Mouse (Mus musculus): Measurements from ENCODE around the gene Ssc5d. TPM values are rescaled to one million over a fixed set of nuclear protein-coding genes. Genes with fewer than 3 reads are reported as not detected.
A peak's percentile ranks its signal among the peaks of the same experiment; 100 is the strongest.

Gene Ssc5d
- total RNA-seq, 2 experiments from 2014 or later: 28.5 to 33.4 TPM

DNA sequence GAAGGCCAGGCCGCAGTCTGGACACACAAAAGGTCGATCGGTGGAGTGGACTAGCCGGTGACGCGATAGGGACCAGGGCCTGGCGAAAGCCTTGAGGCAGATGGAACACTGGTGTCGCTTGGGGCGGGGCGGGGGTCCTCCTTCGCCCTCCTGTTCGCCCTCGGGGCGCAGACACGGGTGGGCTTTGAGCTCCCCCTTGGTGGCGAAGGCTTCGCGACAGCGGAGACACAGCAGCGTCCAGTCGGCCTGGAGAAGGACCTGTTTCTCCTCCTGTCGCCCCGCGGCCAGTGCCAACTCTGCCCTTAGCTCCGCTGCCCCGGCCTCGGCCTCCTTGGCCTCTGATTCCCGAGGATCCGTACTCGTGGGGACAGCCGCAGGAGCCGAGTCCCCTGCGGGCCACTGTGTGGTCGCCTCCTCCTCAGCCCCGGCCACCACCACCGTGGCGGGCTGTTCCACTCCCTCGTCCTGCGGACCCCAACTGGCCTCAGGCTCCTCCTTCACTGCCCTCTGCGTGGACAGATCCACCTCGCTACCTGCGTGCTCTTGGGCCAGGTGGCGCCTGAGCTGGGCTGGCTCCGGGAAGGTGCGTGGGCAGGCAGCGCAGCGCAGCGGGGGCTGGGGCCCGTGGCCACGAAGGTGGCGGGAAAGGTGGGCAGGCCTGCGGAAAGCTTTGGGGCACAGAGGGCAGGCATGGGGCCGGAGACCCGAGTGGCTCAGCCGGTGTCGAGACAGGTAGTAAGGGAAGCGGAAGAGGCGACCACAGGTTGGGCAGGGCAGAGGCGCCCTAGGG, 68.6 kb downstream of the Ssc5d start:
- DNase-seq: peak; percentile 9
- intact Hi-C loops (cut with DNase I; ENCODE audit: low total_unique reads): no loop called here

Other genes with a start within 250 kb of the Ssc5d start
- 10 to 100 TPM; 19.7 to 20.3 TPM for gene Hspbp1, start 240.7 kb upstream of the Ssc5d start, total RNA-seq (2021)
- 1 to 10 TPM; 1.8 to 2.3 TPM for gene Brsk1, start 235.2 kb upstream of the Ssc5d start, total RNA-seq (2021)
- gene Tmem150b, start 200.5 kb upstream of the Ssc5d start, total RNA-seq (2021): under 1 TPM in 1 of 2 experiments, not detected in 1; 0.12 TPM
- 10 to 100 TPM; 18.9 to 19.9 TPM for gene Kmt5c, start 185.7 kb upstream of the Ssc5d start, total RNA-seq (2021)
- 1 to 10 TPM; 2.6 to 2.9 TPM for gene Cox6b2, start 172.7 kb upstream of the Ssc5d start, total RNA-seq (2021)
- not detected for gene Fam71e2, start 154.5 kb upstream of the Ssc5d start, total RNA-seq (2021)
- under 1 TPM in 1 of 2 experiments, not detected in 1; 0.13 TPM for gene Il11, start 142.9 kb upstream of the Ssc5d start, total RNA-seq (2021)
- gene Tmem190, start 142.8 kb upstream of the Ssc5d start, total RNA-seq (2021): not detected
- 1 to 10 TPM; 2.5 to 4.1 TPM for gene Tmem238, start 136.1 kb upstream of the Ssc5d start, total RNA-seq (2021)
- gene Rpl28, start 132.9 kb upstream of the Ssc5d start, total RNA-seq (2021): 100 to 1,000 TPM; 613 to 657 TPM
- 10 to 100 TPM; 79.5 to 80.4 TPM for gene Ube2s, start 113.2 kb upstream of the Ssc5d start, total RNA-seq (2021)
- not detected for gene Shisa7, start 81.1 kb upstream of the Ssc5d start, total RNA-seq (2021)
- gene Isoc2b, start 55.5 kb upstream of the Ssc5d start, total RNA-seq (2021): 1 to 10 TPM; 2.4 TPM
- 10 to 100 TPM; 15.8 to 16.7 TPM for gene Isoc2a, start 48.6 kb upstream of the Ssc5d start, total RNA-seq (2021)
- gene Gm36210, start 19.3 kb upstream of the Ssc5d start, total RNA-seq (2021): not detected
- gene Zfp628, start 10.6 kb upstream of the Ssc5d start, total RNA-seq (2021): 1 to 10 TPM; 7.9 to 8.4 TPM
- 1 to 10 TPM; 2.4 to 3.3 TPM for gene Nat14, start 3.8 kb upstream of the Ssc5d start, total RNA-seq (2021)
- 10 to 100 TPM; 39.9 to 51.4 TPM for gene Sbk2, start 38.6 kb downstream of the Ssc5d start, total RNA-seq (2021)
- 1 to 10 TPM in 1 of 2 experiments, under 1 TPM in 1; 0.33 to 1.0 TPM for gene Sbk3, start 45.4 kb downstream of the Ssc5d start, total RNA-seq (2021)
- gene Zfp579, start 70.4 kb downstream of the Ssc5d start, total RNA-seq (2021): 10 to 100 TPM in 1 of 2 experiments, 1 to 10 TPM in 1; 9.0 to 10.5 TPM
- 1 to 10 TPM; 5.8 to 6.0 TPM for gene Zfp524, start 88.6 kb downstream of the Ssc5d start, total RNA-seq (2021)
- gene Fiz1, start 88.9 kb downstream of the Ssc5d start, total RNA-seq (2021): 10 to 100 TPM; 16.3 to 16.5 TPM
- gene Gm44973, start 89.7 kb downstream of the Ssc5d start, total RNA-seq (2021): not detected
- gene Zfp865, start 94.6 kb downstream of the Ssc5d start, total RNA-seq (2021): 10 to 100 TPM; 12.6 to 13.4 TPM
- under 1 TPM; 0.31 to 0.33 TPM for gene Ccdc106, start 94.8 kb downstream of the Ssc5d start, total RNA-seq (2021)
- not detected for gene 4632433K11Rik, start 108.3 kb downstream of the Ssc5d start, total RNA-seq (2021)
- gene Zfp784, start 112.7 kb downstream of the Ssc5d start, total RNA-seq (2021): 1 to 10 TPM; 4.3 to 5.0 TPM
- gene Zfp580, start 125.8 kb downstream of the Ssc5d start, total RNA-seq (2021): 1 to 10 TPM; 5.6 to 6.6 TPM
- gene U2af2, start 136.4 kb downstream of the Ssc5d start, total RNA-seq (2021): 10 to 100 TPM; 52.0 to 62.2 TPM
- gene Epn1, start 154.4 kb downstream of the Ssc5d start, total RNA-seq (2021): 100 to 1,000 TPM; 100 to 107 TPM
- gene Rfpl4, start 191.2 kb downstream of the Ssc5d start, total RNA-seq (2021): not detected
- 1 to 10 TPM; 1.4 to 1.7 TPM for gene Rasl2-9, start 200.2 kb downstream of the Ssc5d start, total RNA-seq (2021)
- gene Vmn1r55, start 223.9 kb downstream of the Ssc5d start, total RNA-seq (2021): not detected

All from gastrocnemius, postnatal 14 days (tissue).